Mouse (Mus musculus) kidney, adult 2 months (tissue): Measurements from ENCODE around the gene Smim14. TPM values are rescaled to one million over a fixed set of nuclear protein-coding genes. Genes with fewer than 3 reads are reported as not detected.

Source experiments
- DNase-seq: peaks from one replicate; pipeline ENCODE4 v3.0.0; 2021
- H3K27ac ChIP-seq: fragments of 200-500 bp; 2 replicates; pipeline ENCODE4 v1.5.1; 2012; ENCODE audit warnings: low read depth, low read length, control low read depth, inconsistent platforms; ENCODE audit not compliant: insufficient read depth
- H3K27me3 ChIP-seq: fragments of 200-500 bp; replicated peaks from 2 replicates; pipeline ENCODE4 v1.6.1; 2012; ENCODE audit warnings: mild to moderate bottlenecking, moderate library complexity, low read length, inconsistent platforms; ENCODE audit not compliant: control insufficient read depth, insufficient read depth
- H3K36me3 ChIP-seq: fragments of 200-500 bp; 2 replicates; pipeline ENCODE4 v1.6.1; 2012; ENCODE audit warnings: mild to moderate bottlenecking, moderate library complexity, low read length, inconsistent platforms; ENCODE audit not compliant: control insufficient read depth, insufficient read depth
- H3K4me1 ChIP-seq: fragments of 200-500 bp; 2 replicates; pipeline ENCODE4 v1.6.1; 2011; ENCODE audit warnings: low read length; ENCODE audit not compliant: control insufficient read depth, insufficient read depth
- H3K4me3 ChIP-seq: fragments of 200-500 bp; 2 replicates; pipeline ENCODE4 v1.5.1; 2011; ENCODE audit warnings: mild to moderate bottlenecking, low read depth, low read length, control low read depth; ENCODE audit not compliant: insufficient read depth
- CTCF ChIP-seq: fragments of 200-500 bp; conservative IDR thresholded peaks from 2 replicates; pipeline ENCODE4 v1.5.1; 2011; ENCODE audit warnings: low read depth, mild to moderate bottlenecking, control low read depth, low read length, moderate library complexity, mixed read lengths; ENCODE audit not compliant: insufficient read depth, insufficient read length
- POLR2A ChIP-seq: fragments of 200-500 bp; IDR thresholded peaks from one replicate; pipeline ENCODE4 v1.6.1; 2011; ENCODE audit warnings: low read depth, low read length, control low read depth
- WGBS: fragments of 180-500 bp; shearing (Covaris S2); methylation state at CpG from one replicate; pipeline ENCODE4 v1.1.7; 2018; 5-methylcytosine and 5-hydroxymethylcytosine counted together
- polyA plus RNA-seq: library from polyadenylated mRNA; depleted of rRNA; stranded (reverse); fragments of >200 nt; gene quantifications from 2 replicates; pipeline ENCODE4 v1.2.3, GENCODE M21; 2012

Smim14 gene
- polyA plus RNA-seq, 1 experiment = 114 TPM

DNA sequence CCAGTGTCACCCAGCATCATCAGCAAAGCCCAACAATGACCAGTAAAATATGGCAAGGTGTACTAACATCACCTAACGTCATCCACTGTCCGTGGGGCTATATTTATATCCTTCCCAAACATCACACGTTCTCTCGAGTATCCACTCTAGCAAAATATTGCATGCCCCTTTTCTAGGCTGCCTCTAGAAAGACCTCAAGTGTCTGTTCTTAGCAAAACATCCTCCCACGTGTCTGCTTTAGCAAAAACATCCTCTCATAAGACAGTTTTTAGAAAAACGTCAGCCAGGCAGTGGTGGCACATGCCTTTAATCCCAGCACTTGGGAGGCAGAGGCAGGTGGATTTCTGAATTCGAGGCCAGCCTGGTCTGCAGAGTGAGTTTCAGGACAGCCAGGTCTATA lies 36.8 kb downstream of the Smim14 start:
- no peaks in the 10 kb centered on the region for H3K27me3 ChIP-seq
- TF ChIP-seq POLR2A (no peak), CTCF (no peak)
- H3K36me3 ChIP-seq = no peaks in the 10 kb centered on the region
- H3K27ac ChIP-seq = no peak overlapping the region
- no peak for DNase-seq
- H3K4me3 ChIP-seq = no peak overlapping the region
- 68% methylated on average over 7 of the region's 7 CpGs for WGBS
- H3K4me1 ChIP-seq = no peaks in the 10 kb centered on the region

DNA sequence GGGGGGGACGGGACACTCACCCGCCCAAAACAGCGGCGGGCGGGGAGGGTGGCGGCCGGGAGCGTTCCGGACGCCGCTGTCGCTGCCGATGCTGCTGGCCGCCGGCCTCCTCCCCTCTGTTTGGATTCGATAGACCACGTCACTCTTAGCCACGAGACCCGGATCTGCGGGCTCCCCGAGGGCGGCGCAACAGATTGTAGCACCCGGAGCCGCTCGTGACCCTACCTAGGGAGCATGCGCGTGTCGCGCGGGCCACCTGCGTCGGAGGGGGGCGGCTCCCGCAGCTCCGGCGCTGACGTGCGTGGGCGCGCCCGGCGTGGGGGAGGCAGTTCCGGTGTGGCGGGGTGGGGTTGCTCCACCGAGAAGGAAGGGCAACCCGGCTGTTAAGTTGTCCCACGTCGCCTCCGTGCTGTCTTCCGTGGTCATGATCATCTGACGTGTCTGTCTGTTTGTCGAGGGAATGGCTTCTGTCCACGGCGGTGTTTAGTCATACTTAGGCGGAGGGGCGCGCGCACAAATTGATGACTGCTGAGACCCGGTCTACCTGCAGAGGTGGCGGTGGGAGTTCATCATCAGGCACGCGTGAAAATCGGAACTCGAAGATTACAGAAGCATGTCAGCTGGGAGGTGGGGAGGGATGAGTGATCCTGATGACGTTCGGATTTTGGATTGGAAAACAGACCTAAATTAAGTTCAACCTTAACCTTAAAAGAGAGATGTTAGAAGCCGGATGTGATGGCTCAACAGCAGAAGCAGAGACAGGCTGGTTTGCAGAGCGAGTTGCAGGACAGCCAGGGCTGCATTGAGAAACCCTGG lies 44.1 kb downstream of the Smim14 start, which contains the start of gene Gm43552:
Gene Gm43552 (minus strand): TSS at position 118 of the 816 bp plus-strand sequence.
- Histone ChIP-seq H3K36me3 (no peaks in the 10 kb centered on the region), H3K27me3 (no peaks in the 10 kb centered on the region), H3K27ac (peak within 1 kb of the TSS; percentile 89), H3K4me3 (peak within 1 kb of the TSS; percentile 75), H3K4me1 (peaks cover 7% of the 10 kb centered on the region; the same call in 1 of the 2 replicates)
- WGBS = under 1% methylated on average over 68 of the region's 69 CpGs
- peak; percentile 98 for DNase-seq
- TF ChIP-seq POLR2A (peak; percentile 83), CTCF (0 out of 2 replicates have a peak, but pooled peaks have one; percentile 3)

DNA sequence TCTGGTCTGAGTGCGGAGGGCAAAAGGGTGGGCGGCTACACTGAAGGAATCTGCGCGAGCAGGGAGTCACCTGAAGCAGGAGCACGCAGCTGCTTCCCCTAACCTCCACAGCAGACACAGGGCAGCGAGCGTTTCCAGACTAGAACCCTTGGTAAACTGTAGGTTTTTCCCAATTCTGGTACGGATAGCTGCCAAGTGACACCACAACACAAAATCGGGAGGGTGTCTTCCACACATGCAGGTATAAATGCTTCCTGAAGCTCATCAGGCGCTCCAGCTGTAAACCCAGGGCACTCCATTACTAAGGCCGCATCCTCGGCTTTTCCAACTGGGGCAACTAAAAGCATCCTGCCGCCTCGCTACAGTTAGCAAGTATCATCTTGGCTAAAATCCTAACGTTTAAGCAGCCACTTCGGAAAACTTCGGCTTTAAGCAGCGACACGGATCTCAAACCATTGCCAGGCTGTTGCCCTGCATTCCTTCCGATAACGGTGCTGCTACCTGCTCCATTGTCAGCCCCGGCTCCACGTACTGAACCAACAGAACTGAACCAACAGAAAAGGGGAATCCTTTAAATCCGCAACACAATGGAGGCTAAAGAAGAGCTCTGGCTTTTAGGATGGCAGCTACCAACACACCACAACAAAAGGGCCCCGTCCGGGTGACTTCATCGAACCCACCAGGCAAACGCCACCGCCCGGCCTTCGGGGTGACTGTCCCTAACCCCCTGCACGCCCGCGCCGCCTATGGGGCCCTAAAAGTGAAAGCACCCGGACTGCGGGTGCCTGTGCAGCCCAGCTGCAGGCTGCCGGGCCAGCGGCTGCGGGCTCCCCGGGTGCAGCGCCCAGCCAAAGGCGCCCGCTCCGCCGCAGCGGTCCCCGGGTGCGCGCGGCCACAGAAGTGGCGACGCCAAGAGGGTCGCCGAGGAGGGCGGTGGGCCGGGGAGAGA lies 44.9 kb downstream of the Smim14 start:
- TF ChIP-seq POLR2A (no peak), CTCF (0 out of 2 replicates have a peak, but pooled peaks have one; percentile 3)
- H3K36me3 ChIP-seq = no peaks in the 10 kb centered on the region
- peaks cover 7% of the 10 kb centered on the region; the same call in 1 of the 2 replicates for H3K4me1 ChIP-seq
- H3K4me3 ChIP-seq = peak overlapping the region; percentile 75
- peak overlapping the region; percentile 64 for H3K27ac ChIP-seq
- no peaks in the 10 kb centered on the region for H3K27me3 ChIP-seq
- DNase-seq = peak; percentile 72
- under 1% methylated on average over 57 of the region's 57 CpGs for WGBS

DNA sequence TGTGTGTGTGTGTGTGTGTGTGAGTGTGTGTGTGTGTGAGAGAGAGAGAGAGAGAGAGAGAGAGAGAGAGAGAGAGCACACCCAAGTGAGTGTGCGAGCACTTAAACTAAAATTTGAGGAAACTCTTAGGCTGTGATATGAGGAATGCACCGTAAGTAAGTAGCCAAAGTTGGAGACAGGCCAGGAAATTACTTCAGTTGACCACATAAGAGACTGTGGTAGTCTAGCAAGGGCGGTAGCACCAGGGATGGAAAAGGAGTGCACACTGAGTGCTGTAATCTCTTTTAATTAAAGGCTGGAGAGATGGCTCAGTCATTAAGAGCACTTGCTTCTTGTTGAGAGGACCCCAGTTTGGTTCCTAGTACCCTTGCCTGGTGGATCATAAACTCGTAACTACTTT lies 47.2 kb downstream of the Smim14 start:
- DNase-seq = peak; percentile 45
- Histone ChIP-seq H3K36me3 (no peaks in the 10 kb centered on the region), H3K4me1 (peaks cover 7% of the 10 kb centered on the region; the same call in 1 of the 2 replicates), H3K27me3 (no peaks in the 10 kb centered on the region), H3K27ac (no peak overlapping the region), H3K4me3 (no peak overlapping the region)
- WGBS = 53% methylated on average over 4 of the region's 4 CpGs
- TF ChIP-seq POLR2A = no peak

DNA sequence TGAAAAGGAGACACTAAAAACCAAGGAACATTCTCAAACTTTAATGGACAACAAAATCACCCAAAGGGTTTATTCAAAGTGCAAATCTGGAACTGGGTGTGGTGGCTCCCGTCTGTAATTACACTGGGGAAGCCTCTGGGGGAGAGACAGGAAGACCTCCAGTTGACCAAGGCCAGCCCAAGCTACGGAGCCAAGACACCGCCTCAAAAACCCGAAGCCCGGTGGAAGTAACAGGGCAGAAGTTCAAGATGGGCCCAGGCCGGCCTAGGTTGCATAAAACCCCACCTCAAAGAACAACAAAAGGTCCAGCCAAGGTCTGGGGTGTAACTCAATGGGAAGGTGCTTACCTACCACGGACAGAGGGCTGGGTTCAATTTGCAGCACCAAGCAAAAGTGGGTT lies 48.3 kb downstream of the Smim14 start:
- peak; percentile 35 for DNase-seq
- TF ChIP-seq POLR2A (no peak), CTCF (no peak)
- Histone ChIP-seq H3K36me3 (no peaks in the 10 kb centered on the region), H3K27ac (no peak overlapping the region), H3K27me3 (no peaks in the 10 kb centered on the region), H3K4me1 (peaks cover 7% of the 10 kb centered on the region; the same call in 1 of the 2 replicates), H3K4me3 (no peak overlapping the region)
- 53% methylated on average over 7 of the region's 7 CpGs for WGBS

DNA sequence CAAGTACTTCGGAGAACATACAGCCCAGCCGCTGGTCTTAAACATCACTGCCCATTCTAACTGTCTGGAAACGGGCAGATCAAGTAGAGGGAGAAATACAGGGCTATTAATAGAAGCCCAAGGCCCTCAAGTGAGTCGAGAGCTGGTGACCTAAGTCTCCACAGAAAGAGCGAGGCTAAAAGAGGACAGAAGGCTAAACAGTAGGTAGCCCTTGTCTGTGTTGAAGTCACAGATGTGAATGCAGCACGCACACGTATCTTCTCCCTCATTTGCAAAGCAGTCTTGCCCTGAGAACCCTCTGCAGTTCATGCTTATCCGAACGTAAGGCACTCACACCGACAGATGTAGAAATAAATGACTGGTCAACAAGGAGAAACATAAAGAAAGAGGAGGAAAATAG lies 49.6 kb downstream of the Smim14 start:
- H3K27me3 ChIP-seq = no peaks in the 10 kb centered on the region
- no peak for DNase-seq
- H3K36me3 ChIP-seq = no peaks in the 10 kb centered on the region
- no peak overlapping the region for H3K4me3 ChIP-seq
- WGBS = 83% methylated on average over 10 of the region's 10 CpGs
- no peak for TF ChIP-seq CTCF
- no peak for TF ChIP-seq POLR2A
- 0 out of 2 replicates have a peak, but pooled peaks cover 3% of the 10 kb centered on the region for H3K4me1 ChIP-seq
- H3K27ac ChIP-seq = no peak overlapping the region
